Mouse (Mus musculus) gastrocnemius, postnatal 14 days (tissue): ENCODE data around the gene Wnt9b. TPM values are rescaled to one million over a fixed set of nuclear protein-coding genes. Genes with fewer than 3 reads are reported as not detected.
A peak's percentile ranks its signal among the peaks of the same experiment; 100 is the strongest.
"Not testable (repeated sequence)": the region's sequence is repeated elsewhere in the genome, so short reads cannot be mapped to it uniquely, and the experiment has no call there.

ENCODE experiments used
- DNase-seq: peaks from one replicate; pipeline ENCODE4 v3.0.0; 2021; ENCODE audit warnings: mixed read lengths
- intact Hi-C: fragments of 180-260 bp; cut with DNase I; formaldehyde crosslinking; loops from one replicate; pipeline ENCODE4 v1.15.1; 2025; ENCODE audit warnings: low total_unique reads
- long read RNA-seq, 2 experiments: library from polyadenylated mRNA; stranded (forward); transcript quantifications; one replicate each; pipeline ENCODE4 v2.0.0; 2021
- total RNA-seq, 2 experiments: library from RNA; stranded (reverse); gene quantifications; 2 replicates each; pipeline ENCODE4 v1.2.3; 2021

The Wnt9b gene
- total RNA-seq: under 1 TPM in 1 of 2 experiments, not detected in 1; 0.09 TPM
- long read RNA-seq, experiment 1: 0 reads
- long read RNA-seq, experiment 2: 0 reads

DNA sequence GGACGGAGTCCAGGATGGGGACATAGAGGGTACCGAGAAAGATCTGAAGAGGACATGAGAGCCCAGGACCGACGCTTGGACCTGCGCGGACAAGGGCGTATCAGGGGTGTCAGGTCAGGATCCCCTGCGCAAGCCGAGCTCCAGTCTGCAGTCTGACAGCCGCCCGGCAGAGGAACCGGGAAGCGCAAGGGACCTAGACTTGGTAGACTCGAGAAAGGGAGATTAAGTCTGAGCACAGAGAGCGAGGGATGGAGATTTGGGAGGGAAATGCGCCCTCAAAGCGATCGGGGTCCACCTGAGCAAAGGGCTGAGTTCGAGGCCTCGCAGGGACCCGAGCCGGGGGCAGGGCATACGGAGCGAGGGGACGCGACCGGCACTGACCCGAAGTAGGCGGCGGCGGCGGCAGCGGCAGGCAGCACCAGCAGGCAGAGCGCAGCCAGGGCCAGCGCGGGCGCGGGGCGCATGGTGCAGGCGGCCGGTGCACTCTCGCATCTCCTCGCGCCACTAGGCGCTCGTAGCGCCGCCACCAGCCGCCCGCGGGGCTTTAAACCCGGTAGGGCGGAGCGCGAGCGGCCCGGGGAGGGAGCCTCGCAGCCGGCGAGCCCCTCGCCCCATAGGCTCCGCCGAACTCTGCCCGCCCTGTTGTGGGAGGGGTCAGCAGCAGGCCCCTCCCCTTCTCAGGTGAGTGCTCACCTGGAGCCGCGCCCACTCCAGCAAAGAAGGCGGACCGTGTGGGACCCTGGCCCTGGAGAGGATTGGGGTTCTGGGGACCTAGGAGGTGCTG is at the start of gene Wnt9b:
Gene Wnt9b, minus strand, starts transcription at position 516 of the 784 bp plus-strand sequence.
- no peak for DNase-seq
- intact Hi-C loops: no loop called here

DNA sequence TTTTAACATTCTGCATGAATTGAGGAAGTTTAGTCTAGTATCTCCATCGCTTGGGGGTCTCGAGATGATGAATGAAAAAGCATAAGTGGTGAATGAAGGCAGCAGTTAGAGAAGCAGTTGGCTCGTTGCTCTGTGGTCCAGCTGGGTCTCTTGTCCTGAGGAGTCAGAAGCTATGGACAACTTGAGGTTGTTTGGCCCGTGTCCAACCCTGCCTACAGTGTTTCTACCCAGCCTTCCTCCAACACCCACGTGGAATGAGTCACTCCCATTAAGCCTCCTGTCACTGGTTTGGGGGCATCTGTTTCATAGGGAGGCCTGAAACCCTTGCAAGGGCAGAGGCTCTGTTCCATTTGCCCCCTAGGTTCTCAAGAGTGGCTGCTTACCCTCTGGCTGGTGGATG is 40.3 kb upstream of the Wnt9b start:
- intact Hi-C loops: no loop called here
- DNase-seq: no peak

DNA sequence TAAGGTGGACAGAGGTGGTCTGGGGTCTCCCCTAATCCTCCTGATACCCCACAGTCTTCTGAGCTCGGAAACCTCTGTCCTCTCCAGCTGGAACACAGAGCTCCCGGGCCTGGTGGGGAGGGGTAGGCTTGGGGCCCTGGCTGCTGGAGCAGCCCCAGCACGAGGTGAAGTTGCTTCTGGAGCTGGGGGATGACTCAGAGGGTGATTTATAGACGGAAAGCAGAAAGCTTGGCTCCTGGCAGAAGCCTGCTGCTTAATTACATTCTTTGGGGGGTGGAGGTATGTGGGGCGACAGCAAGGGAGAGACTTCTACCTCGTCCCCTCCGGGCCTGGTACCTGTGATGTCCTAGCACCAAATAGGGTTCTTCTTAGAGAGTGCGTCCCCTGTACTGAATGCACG is 30.5 kb upstream of the Wnt9b start:
- intact Hi-C loops: no loop called here
- DNase-seq: no peak

DNA sequence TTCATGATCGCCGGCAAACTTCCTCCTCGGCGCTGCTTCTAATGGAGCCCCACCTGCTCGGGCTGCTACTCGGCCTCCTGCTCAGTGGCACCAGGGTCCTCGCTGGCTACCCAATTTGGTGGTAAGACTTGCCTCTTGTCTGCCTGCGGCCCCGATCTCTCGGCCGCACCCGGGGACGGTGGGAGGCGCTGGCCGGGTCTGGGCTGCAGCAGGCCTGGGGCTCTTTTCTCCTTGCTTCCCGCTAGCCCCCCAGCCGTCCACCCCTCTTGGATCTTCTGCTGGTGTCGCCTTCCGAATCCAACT is 24.6 kb upstream of the Wnt9b start:
- intact Hi-C loops: no loop called here
- no peak for DNase-seq

DNA sequence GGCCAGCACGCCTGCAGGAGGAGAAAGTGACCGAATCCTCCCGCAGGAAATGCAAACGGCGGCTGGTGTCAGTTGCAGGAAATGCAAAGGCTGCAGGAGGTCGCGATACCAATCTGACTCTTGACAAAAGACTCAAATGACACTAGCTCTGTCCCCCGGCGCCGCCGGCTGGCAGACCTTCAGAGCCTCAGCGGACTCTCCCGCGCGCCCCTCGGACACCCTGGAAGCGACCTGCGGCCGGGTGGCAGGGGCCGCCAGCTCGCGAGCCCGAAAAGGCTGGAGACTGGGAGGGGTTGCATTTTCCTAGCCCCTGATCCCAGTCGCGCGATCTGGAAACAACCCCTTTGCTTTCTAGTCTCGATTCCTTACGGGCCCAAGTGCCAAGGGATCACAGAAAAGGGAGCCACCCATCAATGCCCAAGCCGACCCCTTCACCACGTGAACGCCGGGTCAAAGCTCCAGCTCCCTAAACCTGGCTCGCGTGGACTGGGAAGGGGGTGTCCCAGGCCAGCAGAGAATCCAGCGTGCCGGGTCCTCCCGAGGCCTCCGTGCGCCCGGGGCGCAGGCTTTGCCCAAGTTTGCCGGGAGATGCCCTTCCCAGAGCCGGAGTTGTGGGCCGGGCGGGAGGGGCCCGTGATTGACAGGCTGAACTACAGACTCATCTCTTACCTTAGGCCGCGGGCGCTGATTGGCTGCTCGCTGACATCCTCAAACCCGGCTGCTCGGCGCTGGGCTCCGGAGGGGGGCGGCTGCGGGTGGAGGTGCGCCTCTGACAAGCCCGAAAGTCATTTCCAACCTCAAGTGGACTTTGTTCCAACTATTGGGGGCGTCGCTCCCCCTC is 24.0 kb upstream of the Wnt9b start, which contains the start of gene Wnt3:
Gene Wnt3, plus strand, starts transcription at position 764 of the 841 bp plus-strand sequence.
- intact Hi-C loops: no loop called here
- no peak for DNase-seq

DNA sequence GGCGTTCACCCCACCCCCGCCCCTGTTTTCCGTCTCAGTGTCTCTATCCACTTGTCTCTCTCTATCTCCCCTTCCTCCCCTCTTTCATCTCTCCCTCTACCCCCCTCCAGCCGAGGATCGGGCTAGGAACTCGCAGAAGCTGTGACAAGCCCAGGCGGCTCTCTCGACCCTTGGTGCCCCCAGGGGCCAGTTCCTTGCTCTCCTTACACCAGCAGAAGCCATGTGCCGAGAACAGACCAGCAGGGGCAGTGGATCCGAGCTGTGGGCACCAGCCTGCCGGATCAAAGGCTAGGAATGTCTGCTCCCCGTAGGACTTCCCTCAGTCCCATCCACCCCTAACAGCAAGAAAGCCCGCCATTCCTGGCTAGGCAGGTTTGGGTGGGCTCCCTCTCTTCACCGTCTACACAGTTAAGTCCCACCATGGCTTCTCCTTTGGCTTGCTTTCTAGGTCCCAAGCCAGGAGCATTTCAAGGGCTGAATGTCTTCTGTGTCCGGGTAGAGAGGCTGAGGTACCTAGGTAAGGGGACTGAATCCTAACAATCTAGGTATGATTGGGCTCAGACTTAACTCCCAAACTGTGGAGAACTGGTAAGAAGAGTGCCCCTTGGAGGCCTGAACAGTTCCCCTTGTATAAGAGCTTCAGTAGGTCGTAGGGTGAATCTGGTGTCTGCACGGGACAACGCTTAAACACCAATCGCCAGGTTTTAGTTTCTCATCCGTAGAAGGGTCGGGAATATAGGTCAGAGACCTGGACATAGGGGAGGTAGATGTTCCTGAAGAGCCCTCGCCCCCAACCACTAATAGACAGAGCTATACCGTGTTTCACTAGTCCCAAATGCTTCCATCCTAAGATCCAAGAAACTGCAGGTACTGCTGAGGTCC is 23.1 kb upstream of the Wnt9b start:
- intact Hi-C loops: no loop called here
- no peak for DNase-seq

DNA sequence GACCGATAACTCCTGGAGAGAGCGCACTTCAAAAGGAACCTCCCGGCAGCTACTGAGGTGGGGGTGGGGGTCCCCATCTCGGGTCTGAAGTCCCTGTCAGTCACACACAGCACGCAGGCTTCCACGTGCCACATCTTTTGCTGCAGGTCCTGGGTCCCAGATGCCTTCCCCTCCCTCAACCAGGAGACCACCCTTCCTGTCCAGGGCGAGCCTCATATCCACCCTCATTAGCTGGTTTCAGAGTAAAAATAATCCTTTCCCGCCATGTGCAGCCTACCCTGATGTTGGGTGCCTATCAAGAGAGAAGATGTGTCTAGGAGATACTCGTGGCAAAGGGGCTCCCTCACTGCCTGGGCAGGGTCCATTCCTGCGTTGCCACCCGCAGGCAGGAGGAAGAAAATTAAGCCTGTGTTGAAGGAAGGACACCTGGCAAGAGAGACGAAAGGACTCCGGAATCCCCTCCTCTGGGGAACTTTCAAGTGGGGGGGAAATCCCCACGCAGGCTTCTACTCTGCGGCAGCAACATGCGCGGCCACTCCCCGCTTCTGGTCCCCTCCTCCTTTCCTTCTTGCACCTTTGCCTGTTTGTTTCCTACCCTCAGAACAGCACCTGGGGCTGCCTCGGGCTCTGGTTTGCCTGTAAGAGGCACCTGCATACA is 21.7 kb upstream of the Wnt9b start:
- DNase-seq: no peak
- intact Hi-C loops: no loop called here

DNA sequence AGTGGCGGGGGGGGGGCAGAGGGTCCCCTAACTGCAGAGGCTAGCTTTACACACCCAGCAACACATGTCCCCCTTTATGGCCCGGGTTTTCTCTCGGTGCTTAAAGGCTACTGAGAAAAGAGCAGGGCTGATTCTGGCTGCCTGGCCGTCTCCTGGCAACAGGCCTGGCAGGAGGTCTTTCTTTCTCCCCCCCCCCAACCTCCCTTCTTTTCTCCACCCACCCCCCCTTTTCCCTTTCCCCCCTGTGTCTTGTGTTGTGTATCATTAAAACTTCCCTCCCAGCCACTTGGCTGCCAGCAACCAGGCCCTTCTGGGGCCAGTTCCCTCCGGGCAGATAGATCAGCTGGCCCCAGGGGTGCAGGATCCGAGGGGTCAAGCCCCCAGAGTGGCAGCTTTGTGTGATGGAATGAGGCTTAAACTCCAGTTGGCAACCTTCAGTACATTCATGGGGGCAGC is 16.0 kb upstream of the Wnt9b start:
- DNase-seq: no peak
- intact Hi-C loops: no loop called here

DNA sequence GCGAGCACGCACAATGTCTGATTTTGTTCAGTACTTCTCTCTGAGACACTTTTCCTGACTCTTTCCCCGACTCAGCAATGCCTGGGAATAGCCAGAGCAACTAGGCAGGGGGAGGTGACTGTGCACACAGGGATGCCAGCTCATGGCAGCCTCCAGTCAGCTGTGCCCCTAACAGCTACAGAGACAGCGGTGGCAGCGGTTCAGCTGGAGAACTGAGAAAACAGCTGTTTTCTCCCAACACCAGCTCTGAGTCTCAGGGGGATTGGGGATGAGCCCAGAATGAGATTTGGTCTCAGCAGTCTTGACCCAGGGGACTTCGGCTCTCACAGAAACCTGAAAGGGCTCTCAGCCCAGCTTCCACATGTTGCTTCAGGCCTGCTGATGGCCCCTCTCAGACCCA is 15.0 kb upstream of the Wnt9b start:
- DNase-seq: no peak
- intact Hi-C loops: loop anchor here (5.0 kb wide), 1 partner anchor 127 kb away; the partner anchor contains the start of gene Lyzl6

DNA sequence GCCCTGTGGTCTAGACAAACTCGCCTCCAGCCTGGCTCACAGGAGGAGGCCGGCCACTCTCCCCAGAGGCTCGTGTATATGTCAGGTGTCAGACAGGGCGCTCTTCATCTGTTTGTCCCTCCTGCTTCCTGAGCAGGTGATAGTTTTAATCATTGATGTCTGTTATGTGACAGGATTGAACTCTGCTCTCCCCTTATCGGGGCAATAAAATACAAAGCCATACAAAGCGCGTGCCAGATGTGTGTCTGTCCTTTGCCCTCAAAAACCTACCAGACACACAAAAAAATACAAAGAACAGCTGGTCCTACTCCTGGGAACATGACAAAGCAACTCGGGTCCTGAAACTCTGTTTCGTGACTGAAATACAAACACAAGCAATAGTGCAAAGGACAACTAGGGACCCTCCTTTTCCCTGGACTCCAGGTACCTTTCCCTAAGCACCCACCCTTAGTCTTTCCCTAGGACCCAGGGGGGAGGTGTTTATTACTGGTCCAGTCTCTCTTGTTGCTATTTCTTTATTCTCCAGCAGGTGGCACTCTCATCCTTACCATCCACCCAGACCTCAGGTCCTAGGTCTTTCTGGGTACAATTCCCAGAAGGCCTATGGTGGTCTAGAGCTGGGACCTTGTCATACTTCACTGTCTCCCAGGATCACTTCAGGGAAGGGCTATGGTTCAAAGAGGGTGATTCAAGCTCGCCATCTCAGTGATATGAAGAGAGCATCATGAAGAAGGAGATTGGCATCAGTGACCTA is 14.0 kb upstream of the Wnt9b start:
- no peak for DNase-seq
- intact Hi-C loops: loop anchor here (2.0 to 5.0 kb wide), 2 partner anchors 126 to 147 kb away; partner anchors contain the start of gene Lyzl6

DNA sequence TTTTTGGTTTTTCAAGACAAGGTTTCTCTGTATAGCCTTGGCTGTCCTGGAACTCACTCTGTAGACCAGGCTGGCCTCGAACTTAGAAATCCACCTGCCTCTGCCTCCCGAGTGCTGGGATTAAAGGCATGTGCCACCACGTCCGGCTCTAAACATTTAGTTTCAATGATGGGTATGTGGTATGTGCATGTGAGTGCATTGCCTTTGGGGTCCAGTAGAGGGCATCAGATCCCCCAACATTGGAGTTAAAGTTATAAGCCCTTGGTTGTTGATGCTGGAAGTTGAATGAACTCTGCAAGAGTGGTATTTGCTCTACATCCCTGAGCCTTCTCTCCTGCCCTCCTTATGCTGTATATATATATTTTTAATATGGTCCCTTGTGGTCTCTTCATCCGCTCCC is 11.3 kb upstream of the Wnt9b start:
- DNase-seq: not testable (repeated sequence)
- intact Hi-C loops: loop anchor here (5.0 kb wide), 1 partner anchor 124 kb away; the partner anchor contains the start of gene Lyzl6

DNA sequence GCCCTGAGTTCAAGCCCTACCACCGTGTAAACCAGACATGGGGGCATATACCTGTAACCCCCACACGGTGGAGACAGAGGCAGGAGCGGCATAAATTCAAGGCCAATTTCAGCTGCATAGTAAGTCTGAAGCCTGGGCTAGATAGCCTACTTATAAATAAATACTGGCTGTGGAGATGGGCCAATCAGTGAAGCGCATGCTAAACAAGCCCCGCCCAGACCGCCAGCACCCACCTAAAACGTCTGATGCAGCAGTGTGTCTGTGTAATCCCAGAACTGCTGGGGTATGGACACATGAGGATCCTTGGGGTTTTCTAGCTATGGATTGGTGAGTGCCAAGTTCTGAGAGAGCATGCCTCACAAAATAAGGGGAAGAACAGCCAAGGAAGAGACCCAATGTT is 10.5 kb upstream of the Wnt9b start:
- no peak for DNase-seq
- intact Hi-C loops: loop anchor here (5.0 kb wide), 1 partner anchor 123 kb away; the partner anchor contains the start of gene Lyzl6

DNA sequence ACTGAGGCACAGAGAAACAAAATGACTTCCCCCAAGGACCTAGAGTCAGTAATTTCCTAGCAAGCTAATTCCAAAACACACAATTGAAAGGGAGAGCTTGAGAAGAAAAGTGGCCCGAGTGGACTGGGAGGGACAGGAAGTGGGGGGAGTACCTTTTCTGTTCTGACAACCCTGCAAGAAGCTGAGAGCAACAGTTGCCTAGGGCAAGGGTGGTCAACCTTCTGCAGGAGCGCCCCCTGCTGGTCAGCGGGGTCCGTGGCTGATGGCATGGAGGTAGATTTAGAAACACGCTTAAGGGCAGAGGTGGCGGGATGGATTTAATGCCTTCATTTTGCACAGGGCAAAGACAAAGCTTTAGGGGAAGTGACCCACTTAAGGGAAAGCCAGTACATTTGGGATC is 9.1 kb upstream of the Wnt9b start:
- intact Hi-C loops: no loop called here
- peak; percentile 61 for DNase-seq

DNA sequence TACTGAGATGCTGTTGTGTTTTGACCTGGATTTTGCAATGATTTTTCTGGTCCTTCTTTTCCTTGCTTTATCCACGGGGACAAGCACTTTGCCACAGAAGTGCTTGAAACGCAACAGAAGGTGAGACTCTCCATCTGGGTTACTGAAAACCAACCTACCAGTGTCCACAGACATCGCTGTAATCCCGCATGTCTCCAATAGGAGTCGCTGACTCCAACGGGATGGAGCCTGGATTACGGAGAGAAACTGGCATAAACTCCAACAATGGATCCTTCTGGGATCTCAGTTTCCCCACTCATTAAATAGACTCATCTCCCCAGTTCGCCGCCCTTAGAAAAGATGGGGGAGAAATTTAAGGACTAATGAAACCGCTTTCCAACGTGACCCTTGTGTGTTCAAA is 8.4 kb upstream of the Wnt9b start:
- DNase-seq: no peak
- intact Hi-C loops: no loop called here

DNA sequence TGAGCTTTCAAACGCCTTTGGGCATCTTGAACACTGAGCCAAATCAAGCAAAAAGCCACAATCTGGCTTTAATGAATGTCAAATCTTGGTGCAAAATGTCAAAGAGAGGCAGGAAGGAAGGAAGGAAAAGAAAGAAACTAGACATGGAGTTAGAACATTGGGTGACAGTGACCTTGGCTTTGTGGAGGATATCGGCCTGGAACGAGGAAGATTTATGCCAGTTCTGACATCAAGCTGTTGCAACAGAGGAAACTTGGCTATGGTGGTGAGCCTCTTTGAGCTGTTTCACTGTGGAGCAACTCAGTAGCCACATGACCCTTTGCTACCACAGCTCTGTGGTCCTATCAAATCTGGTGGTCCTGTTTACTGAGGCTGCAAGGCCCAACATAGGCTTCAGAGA is 991 bp upstream of the Wnt9b start:
- intact Hi-C loops: no loop called here

DNA sequence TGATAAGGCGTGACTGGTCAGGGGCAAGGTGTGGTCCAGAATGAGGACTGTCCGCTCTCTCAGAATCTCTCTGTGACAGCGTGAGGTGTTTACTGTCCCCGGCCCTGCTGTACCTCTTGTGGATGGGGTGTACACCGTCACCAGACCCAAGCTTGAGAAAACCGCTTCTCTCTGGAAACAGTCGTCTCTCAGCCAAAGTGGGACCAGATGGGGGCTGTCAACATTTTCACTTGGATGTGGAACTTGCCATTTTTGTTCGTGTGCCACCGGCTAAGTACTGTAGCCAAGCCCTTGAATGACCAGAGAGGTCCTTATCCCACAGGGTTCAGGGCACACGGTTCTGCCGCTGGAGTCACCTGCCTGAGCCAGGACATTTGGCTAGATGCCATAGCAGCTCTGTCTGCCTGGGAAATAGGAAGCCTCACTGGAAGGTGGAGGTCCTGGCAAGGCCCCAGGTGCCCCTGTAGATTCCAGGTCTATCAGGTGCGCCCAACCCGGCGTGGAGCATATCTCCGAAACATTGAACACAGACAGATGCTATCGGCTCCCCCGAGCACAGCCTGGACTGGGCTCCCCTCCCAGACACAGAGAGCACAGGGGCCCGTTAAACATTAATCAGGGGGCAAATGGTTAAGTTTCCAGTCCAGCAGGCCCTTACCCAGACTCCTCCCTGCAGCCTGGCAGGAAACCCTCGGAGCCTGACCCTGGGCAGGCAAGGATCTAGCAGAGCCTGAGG is 14.4 kb downstream of the Wnt9b start:
- DNase-seq: no peak
- intact Hi-C loops: no loop called here

More for the DNA sequence above, 991 bp upstream of the Wnt9b start:
- no peak for DNase-seq

DNA sequence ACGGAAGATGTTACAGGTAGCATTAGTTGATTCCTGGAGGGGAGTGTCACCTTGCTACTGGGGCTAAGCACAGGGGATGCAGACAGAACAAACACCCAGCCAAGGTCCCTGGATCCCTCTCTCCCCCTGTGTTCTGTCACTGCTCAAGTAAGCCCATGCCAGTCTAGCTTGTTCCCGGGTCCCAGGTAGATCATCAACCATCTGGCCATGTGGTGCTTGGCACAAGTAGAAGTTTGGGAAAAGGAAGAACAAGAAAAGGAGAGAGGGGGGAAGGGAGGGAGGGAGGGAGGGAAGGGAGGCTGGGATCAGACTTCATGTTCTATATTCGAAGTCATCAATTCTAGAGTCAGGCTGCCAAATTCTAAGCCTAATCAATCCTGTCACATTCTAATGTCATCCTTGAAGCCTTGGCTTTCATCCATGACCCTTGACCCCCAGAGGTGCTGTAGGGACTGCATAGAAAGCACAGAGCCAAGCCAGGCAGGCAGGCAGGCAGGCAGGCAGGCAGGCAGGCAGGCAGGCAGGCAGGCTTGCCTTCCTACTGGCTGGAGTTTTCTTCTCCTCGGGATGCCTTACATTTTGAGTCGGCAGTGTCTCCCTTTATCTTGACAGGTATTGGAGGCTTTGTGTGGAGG is 15.1 kb downstream of the Wnt9b start:
- intact Hi-C loops: no loop called here
- no peak for DNase-seq
